Mouse (Mus musculus): ENCODE measurements at regions not wholly inside any gene's neighbourhood (a gene's known extent, or its start where the extent isn't known, plus 50 kb on each side); places are given as distances from the start of the nearest gene placed in this dataset.

- TF ChIP-seq CTCF (IDR thresholded peaks at IDR 0.05; ENCODE audit: borderline replicate concordance, insufficient read depth, low read length): no peak
- no peak for TF ChIP-seq POLR2A (IDR thresholded peaks at IDR 0.05; ENCODE audit: low read depth, low read length)
Observed at GRCm38 (mm10) chr5:74888934-74889333, 155.6 kb downstream of the Chic2 start.

Data from embryonic fibroblast, embryonic 13.5 days (primary cell).